Mouse (Mus musculus) embryonic facial prominence, embryonic 11.5 days (tissue): ENCODE measurements around the gene Aldh3b2. TPM values are rescaled to one million over a fixed set of nuclear protein-coding genes. Genes with fewer than 3 reads are reported as not detected.

Experiments
- ATAC-seq: fragments of 200-750 bp; cut with Nextera tagmentation; replicated peaks from 2 replicates; pipeline ENCODE4 v1.8.0; 2017; ENCODE audit warnings: low read depth; ENCODE audit not compliant: insufficient number of reproducible peaks, low FRiP score, low TSS enrichment
- DNase-seq: peaks from one replicate; pipeline ENCODE4 v3.0.0-alpha.2; 2015; ENCODE audit warnings: low spot score
- H3K27ac ChIP-seq: fragments of 300-500 bp; sonication (generic); replicated peaks from 2 replicates; pipeline ENCODE4 v1.5.1; 2014; ENCODE audit warnings: mild to moderate bottlenecking, low read depth, low read length, control low read depth
- H3K27me3 ChIP-seq: fragments of 300-500 bp; sonication (generic); 2 replicates; pipeline ENCODE4 v1.6.1; 2014; ENCODE audit warnings: mild to moderate bottlenecking, low read length, moderate library complexity, mixed read lengths; ENCODE audit not compliant: control insufficient read depth, insufficient read depth
- H3K36me3 ChIP-seq: fragments of 300-500 bp; sonication (generic); replicated peaks from 2 replicates; pipeline ENCODE4 v1.6.1; 2014; ENCODE audit warnings: low read depth, mild to moderate bottlenecking, low read length, moderate library complexity, mixed read lengths; ENCODE audit not compliant: control insufficient read depth, insufficient read depth
- H3K4me1 ChIP-seq: fragments of 300-500 bp; sonication (generic); 2 replicates; pipeline ENCODE4 v1.6.1; 2014; ENCODE audit warnings: low read length, mixed read lengths; ENCODE audit not compliant: control insufficient read depth, insufficient read depth
- H3K4me2 ChIP-seq: fragments of 300-500 bp; sonication (generic); 2 replicates; pipeline ENCODE4 v1.6.1; 2014; ENCODE audit warnings: low read depth, mild to moderate bottlenecking, control low read depth, low read length, moderate library complexity
- H3K4me3 ChIP-seq: fragments of 300-500 bp; sonication (generic); 2 replicates; pipeline ENCODE4 v1.5.1; 2014; ENCODE audit warnings: low read depth, low read length, control low read depth
- H3K9ac ChIP-seq: fragments of 300-500 bp; sonication (generic); replicated peaks from 2 replicates; pipeline ENCODE4 v1.6.1; 2014; ENCODE audit warnings: mild to moderate bottlenecking, control low read depth, low read length
- H3K9me3 ChIP-seq: fragments of 300-500 bp; sonication (generic); replicated peaks from 2 replicates; pipeline ENCODE4 v1.6.1; 2016; ENCODE audit warnings: mild to moderate bottlenecking, low read length, inconsistent platforms, mixed read lengths; ENCODE audit not compliant: control insufficient read depth
- WGBS: fragments of 180-500 bp; shearing (Covaris S2); extraction: QIAGEN DNeasy Blood & Tissue Kit; methylation state at CpG from one replicate; pipeline ENCODE4 v1.1.7; 2014; 5-methylcytosine and 5-hydroxymethylcytosine counted together
- polyA plus RNA-seq: library from polyadenylated mRNA; unstranded; fragments of >200 nt; fragmentation: Nextera tagmentation; extraction: Ambion mirVana; gene quantifications from 2 replicates; pipeline ENCODE4 v1.2.1, GENCODE M21; 2014

Gene Aldh3b2
- polyA plus RNA-seq, 1 experiment from 2014 or later = 1.6 TPM

GRCm38 (mm10) chr19:3983527-3984200 is 11.5 kb downstream of the Aldh3b2 start:
- peak overlapping the region; percentile 10; the same call in 1 of the 2 replicates for H3K27ac ChIP-seq
- DNase-seq = peak; percentile 16
- no peak for ATAC-seq
- H3K4me2 ChIP-seq = no peak overlapping the region
- no peaks in the 10 kb centered on the region; the same call in 1 of the 2 replicates for H3K4me1 ChIP-seq
- 26% methylated on average over 9 of the region's 9 CpGs for WGBS
- H3K4me3 ChIP-seq = no peak overlapping the region
- H3K9me3 ChIP-seq = no peaks in the 10 kb centered on the region
- H3K9ac ChIP-seq = 0 out of 2 replicates have a peak overlapping the region, but pooled peaks have one; percentile 2
- H3K36me3 ChIP-seq = no peaks in the 10 kb centered on the region
- H3K27me3 ChIP-seq = no peaks in the 10 kb centered on the region

DNA sequence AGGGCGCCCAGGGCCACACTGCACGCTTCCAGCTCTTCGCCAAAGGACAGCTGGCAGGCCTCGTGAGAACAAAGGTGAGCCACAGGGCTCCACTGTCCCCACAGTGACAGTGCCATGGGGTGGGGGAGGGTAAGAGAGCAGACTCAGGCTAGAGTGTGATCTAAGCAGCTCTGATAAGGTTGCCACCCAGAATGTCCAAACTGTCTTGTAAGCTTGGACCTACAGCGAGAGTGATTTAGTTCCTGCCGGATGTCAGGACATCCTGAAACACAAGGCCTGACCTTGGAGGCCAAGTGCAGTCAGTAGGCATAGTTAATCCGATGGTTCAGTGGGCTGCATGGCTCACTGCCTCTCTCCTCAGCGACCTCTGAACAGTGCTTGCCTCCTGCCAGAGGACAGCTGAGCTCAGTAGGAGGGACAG is 13.1 kb downstream of the Aldh3b2 start:
- H3K9me3 ChIP-seq = no peaks in the 10 kb centered on the region
- no peak overlapping the region for H3K9ac ChIP-seq
- H3K4me2 ChIP-seq = no peak overlapping the region
- peak; percentile 9 for DNase-seq
- no peak overlapping the region for H3K27ac ChIP-seq
- WGBS = 34% methylated on average over 8 of the region's 8 CpGs
- H3K27me3 ChIP-seq = no peaks in the 10 kb centered on the region
- H3K4me3 ChIP-seq = no peak overlapping the region
- no peak for ATAC-seq
- H3K4me1 ChIP-seq = no peaks in the 10 kb centered on the region; the same call in 1 of the 2 replicates
- H3K36me3 ChIP-seq = no peaks in the 10 kb centered on the region

DNA sequence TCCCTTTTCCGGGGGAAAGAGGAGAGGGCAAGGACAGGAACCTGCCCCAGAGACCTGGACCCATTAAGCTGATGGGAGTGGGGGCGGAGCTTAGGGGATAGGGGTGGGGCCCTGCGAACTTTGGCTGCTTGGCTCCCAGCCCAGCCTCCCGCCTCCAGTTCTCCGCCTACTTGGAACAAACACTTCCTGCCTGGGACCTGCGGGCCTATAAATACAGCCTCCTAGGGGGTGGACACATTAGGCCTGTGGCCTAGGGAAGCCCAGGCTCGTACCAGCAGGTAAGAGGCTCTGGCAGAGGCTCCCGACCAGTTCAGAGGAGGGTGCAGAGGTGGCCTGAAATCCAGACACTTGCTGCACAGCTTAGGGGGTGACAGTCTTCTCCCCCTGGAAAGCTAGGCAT is 14.2 kb downstream of the Aldh3b2 start, which contains the start of gene Acy3:
TSS of gene Acy3 (plus strand) at position 237 of the 400 bp plus-strand sequence.
- no peak within 1 kb of the TSS; the same call in 1 of the 2 replicates for H3K4me2 ChIP-seq
- H3K9me3 ChIP-seq = no peaks in the 10 kb centered on the region
- peak; percentile 54 for DNase-seq
- no peak for ATAC-seq
- H3K4me3 ChIP-seq = no peak within 1 kb of the TSS
- no peak within 1 kb of the TSS; the same call in 1 of the 2 replicates for H3K27ac ChIP-seq
- no peaks in the 10 kb centered on the region; the same call in 1 of the 2 replicates for H3K4me1 ChIP-seq
- H3K36me3 ChIP-seq = no peaks in the 10 kb centered on the region
- WGBS = 13% methylated on average over 8 of the region's 8 CpGs
- H3K27me3 ChIP-seq = no peaks in the 10 kb centered on the region
- no peak within 1 kb of the TSS for H3K9ac ChIP-seq

- WGBS = 86% methylated on average over 14 of the region's 14 CpGs
- Histone ChIP-seq H3K4me1 (no peaks in the 10 kb centered on the region; the same call in 1 of the 2 replicates), H3K27me3 (no peaks in the 10 kb centered on the region), H3K4me2 (no peak overlapping the region), H3K9me3 (no peaks in the 10 kb centered on the region), H3K27ac (no peak overlapping the region), H3K36me3 (no peaks in the 10 kb centered on the region), H3K9ac (no peak overlapping the region), H3K4me3 (no peak overlapping the region)
- no peak for ATAC-seq
- no peak for DNase-seq
Observed at GRCm38 (mm10) chr19:3988066-3988465, 15.9 kb downstream of the Aldh3b2 start.

GRCm38 (mm10) chr19:3988750-3989149 is 16.6 kb downstream of the Aldh3b2 start:
- Histone ChIP-seq H3K9ac (no peak overlapping the region), H3K4me1 (no peaks in the 10 kb centered on the region; the same call in 1 of the 2 replicates), H3K4me2 (no peak overlapping the region), H3K27ac (no peak overlapping the region), H3K4me3 (no peak overlapping the region), H3K27me3 (no peaks in the 10 kb centered on the region), H3K36me3 (no peaks in the 10 kb centered on the region), H3K9me3 (no peaks in the 10 kb centered on the region)
- DNase-seq (peak; percentile 24), ATAC-seq (no peak)
- 88% methylated on average over 4 of the region's 4 CpGs for WGBS

GRCm38 (mm10) chr19:3990804-3991203 is 18.7 kb downstream of the Aldh3b2 start:
- ATAC-seq = no peak

DNA sequence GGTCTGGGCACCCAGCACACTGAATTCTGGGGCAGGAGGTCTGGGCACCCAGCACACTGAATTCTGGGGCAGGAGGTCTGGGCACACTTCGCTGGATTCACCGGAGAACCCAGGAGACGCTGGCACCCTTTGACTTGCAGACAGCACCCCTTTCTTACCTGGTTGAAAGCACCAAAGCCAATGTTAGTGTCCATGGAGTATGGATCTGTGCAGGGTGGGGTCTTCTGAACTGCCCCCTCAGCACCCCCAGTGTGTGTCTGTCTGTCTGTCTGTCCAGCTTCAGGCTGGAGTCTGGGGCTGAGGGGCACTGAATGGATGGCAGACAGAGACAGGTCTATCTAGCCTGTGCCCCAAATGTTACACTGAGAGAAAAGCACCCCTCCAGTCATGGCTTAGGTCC is 19.4 kb downstream of the Aldh3b2 start:
- H3K4me2 ChIP-seq = no peak overlapping the region
- no peak overlapping the region for H3K27ac ChIP-seq
- 82% methylated on average over 3 of the region's 3 CpGs for WGBS
- H3K27me3 ChIP-seq = no peaks in the 10 kb centered on the region
- no peaks in the 10 kb centered on the region for H3K36me3 ChIP-seq
- H3K9me3 ChIP-seq = no peaks in the 10 kb centered on the region
- no peak overlapping the region for H3K4me3 ChIP-seq
- ATAC-seq = no peak
- DNase-seq = no peak
- H3K4me1 ChIP-seq = no peaks in the 10 kb centered on the region
- H3K9ac ChIP-seq = no peak overlapping the region

More at GRCm38 (mm10) chr19:3990804-3991203, 18.7 kb downstream of the Aldh3b2 start:
- no peaks in the 10 kb centered on the region; the same call in 1 of the 2 replicates for H3K4me1 ChIP-seq
- no peak for DNase-seq
- no peak overlapping the region for H3K9ac ChIP-seq
- no peaks in the 10 kb centered on the region for H3K9me3 ChIP-seq
- H3K4me3 ChIP-seq = no peak overlapping the region
- no peaks in the 10 kb centered on the region for H3K36me3 ChIP-seq
- H3K27ac ChIP-seq = no peak overlapping the region
- no peak overlapping the region for H3K4me2 ChIP-seq
- WGBS = 66% methylated on average over 6 of the region's 6 CpGs
- H3K27me3 ChIP-seq = no peaks in the 10 kb centered on the region

DNA sequence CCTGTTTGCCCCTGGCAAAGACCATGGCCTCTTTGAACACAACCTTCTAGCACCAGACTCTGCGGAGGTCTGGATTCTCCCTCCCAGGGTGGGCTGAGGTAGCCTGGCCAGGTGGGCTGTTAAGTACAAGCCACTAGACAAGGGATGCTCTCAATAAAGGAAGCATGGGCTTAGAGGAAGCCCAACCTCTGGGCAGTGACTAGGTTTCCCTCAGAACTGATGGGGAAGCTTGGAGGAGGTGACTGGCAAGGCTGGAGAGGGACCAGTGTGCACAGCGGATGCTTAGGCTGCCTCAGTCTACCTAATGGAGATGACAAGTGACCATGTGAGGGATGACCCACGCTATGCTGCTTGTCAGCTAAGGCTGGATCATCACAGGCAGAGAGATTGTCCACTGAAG is 19.8 kb downstream of the Aldh3b2 start:
- no peak for ATAC-seq

More for the DNA sequence above, 19.8 kb downstream of the Aldh3b2 start:
- Histone ChIP-seq H3K4me2 (no peak overlapping the region), H3K27me3 (no peaks in the 10 kb centered on the region), H3K9ac (no peak overlapping the region), H3K27ac (no peak overlapping the region), H3K4me1 (no peaks in the 10 kb centered on the region), H3K9me3 (no peaks in the 10 kb centered on the region), H3K36me3 (no peaks in the 10 kb centered on the region), H3K4me3 (no peak overlapping the region)
- no peak for DNase-seq
- 86% methylated on average over 3 of the region's 3 CpGs for WGBS
